In the genomic region with DNA sequence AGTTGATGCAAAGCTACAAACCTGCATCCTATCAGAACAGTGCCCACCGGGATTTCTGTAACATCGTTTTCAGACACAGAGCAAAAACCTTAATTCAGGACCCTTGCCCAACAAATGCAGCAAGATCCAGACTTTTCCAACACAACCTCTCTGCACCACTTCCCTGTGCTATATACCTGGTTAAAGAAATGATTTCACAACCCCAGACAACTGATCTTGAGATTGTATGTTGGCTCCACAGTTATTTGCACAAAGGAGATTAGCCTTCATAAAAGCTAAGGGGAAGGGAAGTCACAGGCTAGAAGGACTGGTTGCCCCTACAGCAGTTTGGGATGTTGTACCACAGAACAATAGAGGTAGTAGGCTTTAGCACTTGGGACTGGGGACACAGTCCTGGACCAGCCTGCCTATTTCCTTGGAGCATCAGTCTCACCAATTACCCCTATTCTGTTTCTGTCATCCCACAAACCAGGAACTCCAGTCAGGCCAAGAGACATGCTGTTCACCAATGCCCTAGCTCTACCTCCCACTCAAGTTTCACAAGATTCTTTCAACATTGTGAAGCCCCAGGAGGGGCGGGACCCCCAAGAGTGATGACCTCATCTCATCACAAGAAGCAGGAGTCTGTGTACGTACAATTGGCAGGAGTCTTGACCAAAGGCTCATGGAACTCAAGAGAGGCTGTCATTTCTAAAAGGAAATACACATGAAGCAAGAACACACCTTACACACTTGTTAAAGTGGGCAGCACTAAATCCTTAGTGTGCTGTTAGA, we compare ENCODE assay signal across 24 mouse cellular contexts. TPM values are rescaled to one million over a fixed set of nuclear protein-coding genes. Genes with fewer than 3 reads are reported as not detected.
"Had no signal": no experiment of that assay in that cellular context is flagged by ENCODE, and none has a peak within 500 bp of the region (broad histone marks: within the 10 kb centered on the region; RNA-seq: fewer than 3 reads in every experiment).

No protein-coding gene starts in this region.

- H3K4me1 ChIP-seq: limb, embryonic 12.5 days; limb, embryonic 15.5 days; neural tube, embryonic 13.5 days; stomach, embryonic 15.5 days had no signal

- H3K27me3 ChIP-seq: kidney, embryonic 15.5 days; limb, embryonic 12.5 days; limb, embryonic 15.5 days; midbrain, embryonic 13.5 days; neural tube, embryonic 13.5 days; stomach, embryonic 15.5 days had no signal

- H3K4me2 ChIP-seq: kidney, embryonic 15.5 days; limb, embryonic 12.5 days; limb, embryonic 15.5 days; liver, embryonic 11.5 days; midbrain, embryonic 13.5 days; neural tube, embryonic 13.5 days; stomach, embryonic 15.5 days had no signal

- H3K9me3 ChIP-seq: kidney, embryonic 15.5 days; limb, embryonic 15.5 days; megakaryocyte, embryonic 14.5 days; midbrain, embryonic 13.5 days; neural tube, embryonic 13.5 days; stomach, embryonic 15.5 days had no signal

- H3K36me3 ChIP-seq: kidney, embryonic 15.5 days; limb, embryonic 12.5 days; limb, embryonic 15.5 days; midbrain, embryonic 13.5 days; neural tube, embryonic 13.5 days; stomach, embryonic 15.5 days had no signal

- H3K4me3 ChIP-seq: kidney, embryonic 15.5 days; limb, embryonic 12.5 days; limb, embryonic 15.5 days; megakaryocyte, embryonic 14.5 days; midbrain, embryonic 13.5 days; myocyte; neural tube, embryonic 13.5 days; stomach, embryonic 15.5 days had no signal

- H3K27ac ChIP-seq: kidney, embryonic 15.5 days; limb, embryonic 12.5 days; limb, embryonic 15.5 days; liver, embryonic 14.5 days; midbrain, embryonic 13.5 days; neural tube, embryonic 13.5 days; stomach, embryonic 15.5 days had no signal

- H3K9ac ChIP-seq: kidney, embryonic 15.5 days; limb, embryonic 12.5 days; limb, embryonic 15.5 days; liver, embryonic 14.5 days; liver, postnatal 0 days; midbrain, embryonic 13.5 days; neural tube, embryonic 13.5 days; stomach, embryonic 15.5 days had no signal

- DNase-seq: kidney, adult 8-10 months; kidney, postnatal 10 days; kidney, postnatal 36 days; layer of hippocampus, postnatal 36 days; left cerebral cortex, postnatal 4 days; liver, postnatal 0 days; lung, postnatal 36 days; retina, postnatal 1 day; right cerebral cortex, postnatal 25 days; spleen, adult 18-20 months; thymus, postnatal 36 days had no signal

- ATAC-seq: liver, postnatal 0 days; midbrain, embryonic 13.5 days; midbrain, embryonic 16.5 days had no signal

RNA-seq across cellular contexts. Expression of gene Greb1, which starts 36.9 kb away (rescaled TPM):
- total RNA-seq: monocyte, adult 5-6 weeks; neutrophil, adult 5-6 weeks had no signal
